Mouse (Mus musculus) CH12.LX (cell line): ENCODE results near the gene Popdc2. TPM values are rescaled to one million over a fixed set of nuclear protein-coding genes. Genes with fewer than 3 reads are reported as not detected.

ENCODE experiments used
- DNase-seq: peaks from one replicate; pipeline ENCODE4 v3.0.0-alpha.2; 2013; ENCODE audit errors: extremely low read depth
- H3K27ac ChIP-seq: 2 replicates; pipeline ENCODE4 v1.5.1; 2012; ENCODE audit warnings: low read depth, mild to moderate bottlenecking, control low read depth, moderate library complexity; ENCODE audit not compliant: insufficient read depth
- H3K27me3 ChIP-seq: replicated peaks from 2 replicates; pipeline ENCODE3; 2012; ENCODE audit warnings: inconsistent platforms
- H3K36me3 ChIP-seq, 2 experiments: replicated peaks in 1 of 2; 2 replicates each; pipeline versions ENCODE3 to v1.6.1; 2012; ENCODE audit warnings: inconsistent platforms in 1 of 2, low read length in 1 of 2, mild to moderate bottlenecking in 1 of 2, mixed read lengths in 1 of 2, moderate library complexity in 1 of 2; ENCODE audit not compliant: control insufficient read depth in 1 of 2, insufficient read depth in 1 of 2
- H3K4me1 ChIP-seq, 2 experiments: 2 replicates each; pipeline ENCODE4 v1.6.1; 2012; ENCODE audit warnings: inconsistent platforms in 1 of 2, moderate library complexity in 1 of 2; ENCODE audit not compliant: insufficient read depth in 2 of 2, control insufficient read depth in 1 of 2
- H3K4me2 ChIP-seq: 2 replicates; pipeline ENCODE4 v1.6.1; 2012; ENCODE audit warnings: low read depth, mild to moderate bottlenecking, control low read depth; ENCODE audit not compliant: poor library complexity, insufficient read depth, severe bottlenecking
- H3K4me3 ChIP-seq, 3 experiments: fragments of 150-350 bp in 1 of 3; sonication (generic) in 1 of 3; replicated peaks in 1 of 3; 2 replicates each; pipeline versions ENCODE3 to v1.5.1; 2011 to 2012; ENCODE audit warnings: low read depth in 2 of 3, low read length in 2 of 3, mild to moderate bottlenecking in 2 of 3, moderate library complexity in 2 of 3, control low read depth in 1 of 3, improper control_type of control experiment in 1 of 3, inconsistent platforms in 1 of 3, mixed read lengths in 1 of 3; ENCODE audit not compliant: poor library complexity in 1 of 3
- H3K79me2 ChIP-seq: replicated peaks from 2 replicates; pipeline ENCODE4 v1.6.1; 2012; ENCODE audit warnings: mild to moderate bottlenecking, moderate library complexity; ENCODE audit not compliant: control insufficient read depth, poor library complexity, insufficient read depth, severe bottlenecking; ENCODE audit errors: extremely low read depth
- H3K9ac ChIP-seq: 2 replicates; pipeline ENCODE4 v1.6.1; 2012; ENCODE audit warnings: low read depth, mild to moderate bottlenecking, control low read depth, moderate library complexity; ENCODE audit not compliant: insufficient read depth
- H3K9me3 ChIP-seq: replicated peaks from 2 replicates; pipeline ENCODE3; 2012; ENCODE audit warnings: low read length, inconsistent platforms, mixed read lengths
- BHLHE40 ChIP-seq: IDR thresholded peaks from 2 replicates; pipeline ENCODE4 v1.6.1; 2011; ENCODE audit warnings: mild to moderate bottlenecking, low read depth, low read length, improper control_type of control experiment
- CHD2 ChIP-seq: IDR thresholded peaks from 2 replicates; pipeline ENCODE4 v1.6.1; 2011; ENCODE audit warnings: low read length, improper control_type of control experiment
- CTCF ChIP-seq, 2 experiments: IDR thresholded peaks in 1 of 2; conservative IDR thresholded peaks in 1 of 2; 2 replicates each; pipeline ENCODE4 v1.5.1; 2011 to 2012; ENCODE audit warnings: low read depth in 2 of 2, low read length in 2 of 2, improper control_type of control experiment in 1 of 2, inconsistent platforms in 1 of 2, mild to moderate bottlenecking in 1 of 2, moderate library complexity in 1 of 2
- E2F4 ChIP-seq: IDR thresholded peaks from 2 replicates; pipeline ENCODE4 v1.6.1; 2011; ENCODE audit warnings: low read depth, low read length, improper control_type of control experiment; ENCODE audit not compliant: insufficient replicate concordance
- ELF1 ChIP-seq: IDR thresholded peaks from 2 replicates; pipeline ENCODE4 v1.6.1; 2014; ENCODE audit warnings: low read depth, mild to moderate bottlenecking, inconsistent platforms, low read length, improper control_type of control experiment
- EP300 ChIP-seq: IDR thresholded peaks from 2 replicates; pipeline ENCODE4 v1.6.1; 2011; ENCODE audit warnings: low read length, improper control_type of control experiment
- ETS1 ChIP-seq: conservative IDR thresholded peaks from 2 replicates; pipeline ENCODE4 v1.6.1; 2012; ENCODE audit warnings: low read depth, mild to moderate bottlenecking, inconsistent platforms, low read length, improper control_type of control experiment, moderate library complexity
- GABPA ChIP-seq: IDR thresholded peaks from 2 replicates; pipeline ENCODE4 v1.6.1; 2012; ENCODE audit warnings: low read depth, low read length, improper control_type of control experiment, inconsistent platforms; ENCODE audit not compliant: insufficient replicate concordance
- IRF4 ChIP-seq: IDR thresholded peaks from 2 replicates; pipeline ENCODE4 v1.6.1; 2014; ENCODE audit warnings: low read depth, mild to moderate bottlenecking, inconsistent platforms, low read length, improper control_type of control experiment
- JUND ChIP-seq: conservative IDR thresholded peaks from 2 replicates; pipeline ENCODE4 v1.6.1; 2011; ENCODE audit warnings: low read depth, low read length, improper control_type of control experiment
- KAT2A ChIP-seq: IDR thresholded peaks from 2 replicates; pipeline ENCODE4 v1.6.1; 2012; ENCODE audit warnings: low read length, improper control_type of control experiment, inconsistent platforms; ENCODE audit not compliant: insufficient replicate concordance
- MAZ ChIP-seq: IDR thresholded peaks from 2 replicates; pipeline ENCODE4 v1.6.1; 2012; ENCODE audit warnings: low read depth, mild to moderate bottlenecking, inconsistent platforms, low read length, improper control_type of control experiment, moderate library complexity
- MXI1 ChIP-seq: IDR thresholded peaks from 2 replicates; pipeline ENCODE4 v1.6.1; 2011; ENCODE audit warnings: mild to moderate bottlenecking, low read depth, low read length, improper control_type of control experiment
- MYC ChIP-seq: IDR thresholded peaks from 2 replicates; pipeline ENCODE4 v1.6.1; 2011; ENCODE audit warnings: low read depth, mild to moderate bottlenecking, improper control_type of control experiment, low read length
- NELFE ChIP-seq: IDR thresholded peaks from 2 replicates; pipeline ENCODE4 v1.6.1; 2011; ENCODE audit warnings: low read depth, low read length, improper control_type of control experiment
- NRF1 ChIP-seq: IDR thresholded peaks from 2 replicates; pipeline ENCODE4 v1.6.1; 2014; ENCODE audit warnings: low read depth, mild to moderate bottlenecking, inconsistent platforms, low read length, improper control_type of control experiment, moderate library complexity
- PAX5 ChIP-seq: IDR thresholded peaks from 2 replicates; pipeline ENCODE4 v1.6.1; 2012; ENCODE audit warnings: low read length, inconsistent platforms, mixed read lengths
- POLR2A ChIP-seq: IDR thresholded peaks from 2 replicates; pipeline ENCODE4 v1.6.1; 2011; ENCODE audit warnings: low read depth, mild to moderate bottlenecking, improper control_type of control experiment, low read length
- POLR2AphosphoS2 ChIP-seq: IDR thresholded peaks from 2 replicates; pipeline ENCODE4 v1.6.1; 2011; ENCODE audit warnings: low read depth, low read length, improper control_type of control experiment
- RAD21 ChIP-seq: IDR thresholded peaks from 2 replicates; pipeline ENCODE4 v1.6.1; 2011; ENCODE audit warnings: low read depth, mild to moderate bottlenecking, low read length, improper control_type of control experiment, moderate library complexity
- RCOR1 ChIP-seq: conservative IDR thresholded peaks from 2 replicates; pipeline ENCODE4 v1.6.1; 2012; ENCODE audit warnings: low read depth, mild to moderate bottlenecking, inconsistent platforms, low read length, improper control_type of control experiment
- SIN3A ChIP-seq: IDR thresholded peaks from 2 replicates; pipeline ENCODE4 v1.6.1; 2012; ENCODE audit warnings: low read length, improper control_type of control experiment, inconsistent platforms
- TBP ChIP-seq: conservative IDR thresholded peaks from 2 replicates; pipeline ENCODE4 v1.6.1; 2011; ENCODE audit warnings: low read depth, low read length, improper control_type of control experiment
- TCF12 ChIP-seq: IDR thresholded peaks from 2 replicates; pipeline ENCODE4 v1.6.1; 2014; ENCODE audit warnings: low read depth, mild to moderate bottlenecking, inconsistent platforms, low read length, improper control_type of control experiment
- UBTF ChIP-seq: IDR thresholded peaks from 2 replicates; pipeline ENCODE4 v1.6.1; 2012; ENCODE audit warnings: low read depth, mild to moderate bottlenecking, inconsistent platforms, low read length, improper control_type of control experiment, moderate library complexity
- USF1 ChIP-seq: IDR thresholded peaks from 2 replicates; pipeline ENCODE4 v1.6.1; 2014; ENCODE audit warnings: low read depth, mild to moderate bottlenecking, inconsistent platforms, low read length, improper control_type of control experiment
- USF2 ChIP-seq: conservative IDR thresholded peaks from 2 replicates; pipeline ENCODE4 v1.6.1; 2011; ENCODE audit warnings: low read depth, low read length, improper control_type of control experiment
- ZC3H11A ChIP-seq: IDR thresholded peaks from 2 replicates; pipeline ENCODE4 v1.6.1; 2012; ENCODE audit warnings: low read depth, mild to moderate bottlenecking, inconsistent platforms, low read length, improper control_type of control experiment
- ZKSCAN1 ChIP-seq: IDR thresholded peaks from 2 replicates; pipeline ENCODE4 v1.6.1; 2012; ENCODE audit warnings: low read depth, inconsistent platforms, low read length, improper control_type of control experiment, borderline replicate concordance
- ZNF384 ChIP-seq: IDR thresholded peaks from 2 replicates; pipeline ENCODE4 v1.6.1; 2012; ENCODE audit warnings: low read depth, low read length, improper control_type of control experiment, inconsistent platforms
- dilution Hi-C: fragments of 300-500 bp; cut with MboI; formaldehyde crosslinking; loops from 2 replicates; pipeline ENCODE4 v1.14.3; 2020; ENCODE audit warnings: low sequenced_read_pairs; ENCODE audit not compliant: extremely low pct_unique_long_range_greater_than_20kb, extremely low pct_ligation_motif_present
- in situ Hi-C: fragments of 300-500 bp; cut with MboI; formaldehyde crosslinking; loops from 3 replicates; pipeline ENCODE4 v1.14.3; 2019; ENCODE audit warnings: low sequenced_read_pairs, low pct_ligation_motif_present, low pct_unique_long_range_greater_than_20kb, mixed read lengths
- polyA plus RNA-seq: library from polyadenylated mRNA; unstranded; fragments of >175 nt; gene quantifications from 2 replicates; pipeline ENCODE4 v1.2.1, GENCODE M21; 2012; ENCODE audit warnings: low read depth; ENCODE audit not compliant: insufficient read length
- total RNA-seq, 2 experiments: library from RNA; depleted of rRNA; stranded (reverse); fragments of 300-350 nt in 1 of 2; fragments of >200 nt in 1 of 2; gene quantifications; 2 replicates each; pipeline ENCODE4 v1.2.3; 2012 to 2014

Gene Popdc2
- total and polyA plus RNA-seq, 3 experiments, result 0.17 to 3.6 (median 1.1) TPM

GRCm38 (mm10) chr16:38349881-38350280 lies 12.1 kb upstream of the Popdc2 start:
- Histone ChIP-seq H3K27me3 (no peaks in the 10 kb centered on the region), H3K27ac (peak overlapping the region; percentile 93)
- no peak for TF ChIP-seq USF1
- TF ChIP-seq BHLHE40, result no peak
- TF ChIP-seq MXI1, result no peak
- TF ChIP-seq JUND, result no peak
- no peak for TF ChIP-seq GABPA
- TF ChIP-seq NELFE, result no peak
- no peak; the same call in 1 of the 2 replicates for TF ChIP-seq IRF4
- no peak for TF ChIP-seq CTCF (conservative IDR thresholded peaks at IDR 0.05 in 1 of 2, IDR thresholded peaks at IDR 0.05 in 1 of 2; ENCODE audit: low read depth in 2 of 2, low read length in 2 of 2)
- TF ChIP-seq ZNF384, result peak; percentile 83
- no peak for TF ChIP-seq RCOR1
- no peak for TF ChIP-seq ZC3H11A
- peak; percentile 12; the same call in 1 of the 2 replicates for TF ChIP-seq POLR2A
- TF ChIP-seq, all 38 proteins: peak for 2

GRCm38 (mm10) chr16:38350361-38350855 lies 11.6 kb upstream of the Popdc2 start:
- Histone ChIP-seq H3K36me3 (peaks cover 35 to 55% of the 10 kb centered on the region in 2 experiments), H3K27ac (peak overlapping the region; percentile 93), H3K27me3 (no peaks in the 10 kb centered on the region), H3K79me2 (peaks cover 64% of the 10 kb centered on the region), H3K4me2 (peak overlapping the region; percentile 39), H3K4me3 (peak overlapping the region; percentile 23 to 45 (median 41)), H3K9me3 (no peaks in the 10 kb centered on the region), H3K4me1 (peaks cover 16 to 57% of the 10 kb centered on the region in 2 experiments), H3K9ac (peak overlapping the region; percentile 99)
- dilution Hi-C loops (no loop called here), in situ Hi-C loops (no loop called here)
- DNase-seq, result peak; percentile 93
- TF ChIP-seq MAZ, result no peak
- TF ChIP-seq USF2, result no peak
- peak; percentile 71; the same call in 1 of the 2 replicates for TF ChIP-seq MYC
- peak; percentile 80 for TF ChIP-seq EP300
- peak; percentile 58; the same call in 1 of the 2 replicates for TF ChIP-seq BHLHE40
- no peak for TF ChIP-seq JUND
- no peak for TF ChIP-seq UBTF
- TF ChIP-seq ELF1, result no peak
- no peak for TF ChIP-seq CTCF (conservative IDR thresholded peaks at IDR 0.05 in 1 of 2, IDR thresholded peaks at IDR 0.05 in 1 of 2; ENCODE audit: low read depth in 2 of 2, low read length in 2 of 2)
- TF ChIP-seq GABPA, result no peak
- TF ChIP-seq RCOR1, result no peak
- no peak for TF ChIP-seq USF1
- TF ChIP-seq ZC3H11A, result no peak
- 0 out of 2 replicates have a peak, but pooled peaks have one; percentile 19 for TF ChIP-seq IRF4
- peak; percentile 77 for TF ChIP-seq SIN3A
- TF ChIP-seq NRF1, result 0 out of 2 replicates have a peak, but pooled peaks have one; percentile 13
- TF ChIP-seq ZKSCAN1, result no peak
- no peak for TF ChIP-seq E2F4
- TF ChIP-seq ETS1, result peak; percentile 74; the same call in 1 of the 2 replicates
- 0 out of 2 replicates have a peak, but pooled peaks have one; percentile 49 for TF ChIP-seq KAT2A
- TF ChIP-seq MXI1, result peak; percentile 84
- peak; percentile 84 for TF ChIP-seq TBP
- TF ChIP-seq POLR2AphosphoS2, result no peak
- TF ChIP-seq RAD21, result no peak; the same call in 1 of the 2 replicates
- TF ChIP-seq TCF12, result peak; percentile 31; the same call in 1 of the 2 replicates
- 0 out of 2 replicates have a peak, but pooled peaks have one; percentile 59 for TF ChIP-seq NELFE
- TF ChIP-seq CHD2, result no peak
- peak; percentile 64 for TF ChIP-seq POLR2A
- no peak for TF ChIP-seq PAX5

More at GRCm38 (mm10) chr16:38349881-38350280, 12.1 kb upstream of the Popdc2 start:
- in situ Hi-C loops, result loop anchor here (5.0 to 25.0 kb wide), 4 partner anchors 52 to 687 kb away; partner anchors contain the start of gene Arhgap31
- DNase-seq, result no peak
- peak overlapping the region; percentile 26 to 66 (median 41) for H3K4me3 ChIP-seq
- H3K9me3 ChIP-seq, result no peaks in the 10 kb centered on the region
- dilution Hi-C loops, result no loop called here
- peak overlapping the region; percentile 99 for H3K9ac ChIP-seq
- H3K79me2 ChIP-seq, result peaks cover 64% of the 10 kb centered on the region
- peaks cover 16 to 63% of the 10 kb centered on the region in 2 experiments for H3K4me1 ChIP-seq
- H3K4me2 ChIP-seq, result peak overlapping the region; percentile 39
- H3K36me3 ChIP-seq, result peaks cover 35 to 51% of the 10 kb centered on the region in 2 experiments
